Mouse (Mus musculus): ENCODE data around the gene Tapbpl.
A peak's percentile ranks its signal among the peaks of the same experiment; 100 is the strongest.
"Not testable (repeated sequence)": the region's sequence is repeated elsewhere in the genome, so short reads cannot be mapped to it uniquely, and the experiment has no call there.

Gene Tapbpl

DNA sequence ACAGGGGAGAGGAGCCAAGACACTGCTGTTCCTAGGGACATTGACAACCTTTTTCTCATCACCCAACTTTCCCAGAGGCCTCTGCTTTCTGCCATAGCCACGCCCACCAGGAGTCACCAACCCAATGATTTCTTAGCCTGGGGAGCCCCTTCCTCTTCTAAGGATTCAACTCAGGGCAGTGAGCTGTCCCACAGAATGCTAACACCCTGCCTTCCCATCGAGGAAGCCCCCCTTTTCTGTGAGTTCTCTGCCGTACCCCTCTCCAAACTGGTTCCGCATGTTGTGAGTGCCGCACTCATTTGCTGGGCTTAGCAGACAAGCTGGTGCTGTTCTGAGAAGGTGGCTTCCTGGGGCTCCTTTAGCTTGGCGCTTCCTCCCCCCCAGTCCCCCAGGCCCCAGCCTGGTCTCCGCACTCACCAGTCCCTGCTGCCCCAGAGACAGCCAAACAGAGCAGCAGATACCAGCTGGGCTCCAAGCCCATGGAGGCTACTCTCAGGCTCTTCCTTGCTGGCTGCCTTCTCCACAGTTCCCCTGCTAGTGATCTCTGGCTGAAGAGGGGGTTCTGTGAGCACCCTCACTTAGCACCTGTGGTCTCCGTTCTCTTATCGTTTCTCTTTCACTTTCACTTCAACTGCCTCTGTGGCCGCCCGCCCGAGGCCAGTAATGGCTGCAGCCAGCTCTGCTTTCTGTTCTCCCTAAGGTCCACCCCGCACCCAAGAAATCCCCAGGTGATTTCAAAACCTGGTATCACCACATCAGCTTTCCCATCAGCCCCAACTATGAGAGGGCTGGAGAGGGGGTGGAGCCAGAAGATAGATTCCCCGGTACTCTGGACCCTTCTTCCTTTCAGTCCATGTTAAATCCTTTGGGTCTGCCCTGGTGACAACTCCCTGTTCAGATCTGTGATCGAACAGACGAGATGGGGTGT is at the start of gene Tapbpl:
Tapbpl (minus strand) TSS at position 744 of the 928 bp plus-strand sequence.
- DNase-seq (ENCODE audit: low spot score in 2 of 2) = peak in 1 of 2 experiments; percentile 55

DNA sequence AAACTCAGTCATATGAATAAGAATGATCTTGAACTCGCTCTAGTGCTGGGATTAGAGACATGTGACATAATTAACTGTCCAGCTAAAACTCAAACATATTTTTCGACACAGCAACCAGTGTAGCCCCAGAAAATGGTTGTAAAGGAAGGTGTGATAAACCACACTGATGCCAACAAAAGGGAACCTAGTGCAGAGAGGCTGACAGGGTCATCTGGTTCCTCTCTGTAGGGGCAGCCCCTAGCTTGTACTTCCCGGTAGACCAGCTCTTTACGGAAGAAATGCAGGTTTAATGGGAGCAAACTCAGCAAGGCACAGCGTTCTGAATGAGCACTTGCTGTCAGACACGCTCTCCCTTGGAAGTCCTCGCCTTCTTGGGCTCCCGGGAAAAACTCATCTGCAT is 48.1 kb upstream of the Tapbpl start:
- DNase-seq (ENCODE audit: low spot score in 2 of 2) = no peak

DNA sequence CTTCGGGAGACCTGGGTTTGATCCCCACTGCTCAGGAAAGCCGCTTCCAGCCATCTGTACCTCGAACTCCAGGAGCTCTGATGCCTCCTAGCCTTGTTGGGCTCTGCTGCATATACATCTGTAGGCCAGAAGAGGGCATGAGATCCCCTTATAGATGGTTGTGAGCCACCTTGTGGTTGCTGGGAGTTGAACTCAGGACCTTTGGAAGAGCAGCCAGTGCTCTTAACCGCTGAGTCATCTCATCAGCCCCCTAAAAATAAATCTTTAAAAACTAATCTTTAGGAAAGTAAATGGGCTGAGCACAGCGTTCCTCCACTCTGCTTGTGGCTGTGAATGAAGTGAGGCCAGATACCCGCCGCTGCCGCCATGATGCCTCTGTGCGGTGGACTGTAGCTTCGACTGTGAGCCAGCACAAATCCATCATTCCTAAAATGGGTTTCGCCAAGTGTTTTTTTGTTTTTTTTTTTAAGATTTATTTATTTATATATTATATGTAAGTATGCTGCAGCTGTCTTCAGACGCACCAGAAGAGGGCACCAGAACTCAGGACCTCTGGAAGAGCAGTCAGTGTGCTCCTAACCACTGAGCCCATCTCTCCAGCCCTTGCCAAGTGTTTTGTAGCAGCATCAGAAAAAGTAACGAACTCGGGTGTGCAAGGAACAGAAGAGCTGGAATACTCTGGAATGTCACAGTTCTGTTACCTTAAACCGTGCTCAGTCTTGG is 43.3 kb upstream of the Tapbpl start:
- no peak for DNase-seq (ENCODE audit: low spot score in 2 of 2)

DNA sequence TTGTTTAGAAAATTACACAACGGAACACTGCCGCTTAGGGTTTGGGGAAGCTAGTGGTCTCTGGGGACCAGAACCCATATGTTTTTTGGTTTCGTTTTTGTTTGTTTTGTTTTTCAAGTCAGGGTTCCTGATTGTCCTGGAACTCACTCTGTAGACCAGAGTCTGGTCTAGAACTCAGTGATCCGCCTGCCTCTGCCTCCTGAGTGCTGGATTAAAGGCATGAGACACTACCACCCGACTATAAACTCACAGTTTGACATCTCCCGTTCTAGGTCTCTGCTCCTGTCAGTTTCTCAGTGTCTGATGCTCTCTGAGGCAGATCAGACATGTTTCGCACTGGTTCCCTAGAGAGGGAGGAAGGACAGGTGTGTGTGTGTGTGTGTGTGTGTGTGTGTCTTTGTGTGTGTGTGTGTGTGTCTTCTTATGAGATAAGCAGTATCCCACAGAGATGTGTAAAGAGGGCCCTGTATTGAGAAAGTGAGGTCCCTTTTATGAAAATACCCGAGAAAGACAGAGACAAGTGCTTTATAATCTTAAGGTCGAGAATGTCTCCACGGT is 40.6 kb upstream of the Tapbpl start:
- DNase-seq (ENCODE audit: low spot score in 2 of 2) = no peak

DNA sequence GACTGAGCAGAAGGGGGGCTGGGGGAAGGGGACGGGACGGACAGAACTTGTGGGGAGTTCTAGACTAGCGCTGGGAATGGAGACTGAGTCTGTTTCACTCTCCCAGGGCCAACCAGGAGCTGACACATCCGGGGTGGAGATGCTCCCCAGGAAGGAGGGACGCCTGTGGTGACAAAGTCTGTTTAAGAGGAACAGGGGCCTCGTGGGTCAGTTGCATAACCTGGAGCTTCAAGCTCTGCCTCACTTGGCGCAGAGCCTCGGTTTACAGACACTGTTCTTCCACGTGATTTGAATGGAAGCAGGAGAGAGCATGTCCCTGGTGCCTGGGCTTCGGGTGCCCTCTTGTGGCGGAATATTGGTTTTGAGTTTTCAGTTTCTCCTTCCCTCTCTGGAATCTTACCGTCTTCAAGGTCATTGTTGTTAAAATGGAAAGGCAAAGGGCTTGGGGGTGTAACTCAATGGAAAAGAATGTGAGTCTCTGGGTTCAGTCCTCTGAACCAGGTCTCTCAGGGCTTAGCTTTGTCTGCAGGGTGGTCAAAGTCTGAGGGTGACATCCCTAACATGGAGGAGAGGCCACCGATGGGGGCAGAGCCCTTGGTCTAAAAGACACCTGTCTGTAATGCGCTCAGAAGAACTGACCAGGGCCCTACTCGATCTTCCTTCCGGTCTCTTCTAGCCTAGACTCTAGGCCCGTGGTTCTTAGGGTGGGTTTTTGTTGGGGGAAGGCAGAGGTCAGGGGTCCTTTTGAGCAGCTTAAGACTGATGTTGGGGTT is 40.0 kb upstream of the Tapbpl start:
- peak; percentile 59 to 76 for DNase-seq (ENCODE audit: low spot score in 2 of 2)

DNA sequence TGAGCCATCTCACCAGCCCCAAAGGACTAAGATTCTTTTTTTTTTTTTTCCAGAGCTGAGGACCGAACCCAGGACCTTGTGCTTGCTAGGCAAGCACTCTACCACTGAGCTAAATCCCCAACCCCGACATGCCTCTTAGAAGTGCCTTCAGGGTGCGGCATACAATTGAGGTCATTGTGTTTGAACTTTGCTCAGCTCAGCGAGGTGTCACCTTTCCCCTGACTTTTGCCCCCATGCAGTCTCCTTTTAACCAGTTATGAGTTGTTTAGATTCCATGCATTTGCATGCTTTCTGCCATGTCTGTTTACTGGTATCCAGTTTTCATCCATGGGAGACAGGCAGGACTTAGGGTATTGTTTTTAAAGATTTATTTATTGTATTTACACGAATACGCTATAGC is 37.1 kb upstream of the Tapbpl start:
- DNase-seq (ENCODE audit: low spot score in 2 of 2) = no peak

DNA sequence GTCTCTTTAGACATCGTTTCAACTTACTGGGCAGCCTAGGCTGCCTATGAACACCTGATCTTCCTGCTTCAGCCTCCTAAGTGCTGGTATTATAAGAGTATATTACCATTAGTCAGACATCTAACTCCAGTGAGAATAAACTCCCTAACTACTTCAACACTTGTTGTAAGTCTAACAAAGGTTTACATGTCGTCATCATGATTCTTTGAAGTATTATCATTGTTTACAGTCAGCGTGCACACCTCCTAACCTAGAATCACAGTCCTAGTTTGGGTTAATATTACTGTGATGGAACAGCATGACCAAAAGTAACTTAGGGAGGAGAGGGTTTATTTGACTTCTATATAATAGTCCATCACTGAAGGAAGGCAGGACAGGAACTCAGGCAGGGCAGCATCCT is 35.8 kb upstream of the Tapbpl start:
- DNase-seq (ENCODE audit: low spot score in 2 of 2) = no peak

DNA sequence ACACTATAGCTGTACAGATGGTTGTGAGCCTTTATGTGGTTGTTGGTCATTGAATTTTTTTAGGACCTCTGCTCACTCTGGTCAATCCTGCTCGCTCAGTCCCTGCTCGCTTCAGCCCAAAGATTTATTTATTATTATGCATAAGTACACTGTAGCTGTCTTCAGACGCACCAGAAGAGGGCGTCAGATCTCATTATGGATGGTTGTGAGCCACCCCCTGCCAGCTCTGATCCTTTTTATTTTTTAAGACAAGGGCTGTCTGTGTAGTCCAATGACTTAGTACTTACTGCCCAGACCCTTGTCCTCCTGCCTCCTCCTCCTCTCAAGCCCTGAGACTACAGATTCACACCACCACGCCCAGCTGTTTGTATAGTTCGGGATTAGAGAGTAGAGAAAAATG is 34.9 kb upstream of the Tapbpl start:
- DNase-seq (ENCODE audit: low spot score in 2 of 2) = not testable (repeated sequence)

DNA sequence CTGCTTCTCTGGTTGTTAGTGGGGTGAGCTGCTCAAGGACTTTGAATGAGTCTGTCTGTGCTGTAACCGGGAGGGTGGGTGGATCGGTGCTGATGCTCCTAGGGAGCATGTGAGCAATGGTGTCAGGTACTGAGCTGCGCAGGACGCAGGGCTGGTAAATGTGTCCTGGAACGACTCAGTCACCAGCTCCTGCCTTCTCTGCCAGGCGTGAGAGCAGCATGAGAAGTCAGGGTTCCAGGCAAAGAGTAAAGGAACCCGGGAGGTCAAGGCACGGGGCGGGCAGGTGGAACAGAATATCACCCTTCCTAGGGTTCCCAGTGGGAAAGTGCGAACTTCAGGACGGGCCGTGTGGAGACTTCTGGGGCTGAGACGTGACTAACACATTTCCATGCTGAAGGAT is 34.4 kb upstream of the Tapbpl start:
- DNase-seq (ENCODE audit: low spot score in 2 of 2) = no peak

DNA sequence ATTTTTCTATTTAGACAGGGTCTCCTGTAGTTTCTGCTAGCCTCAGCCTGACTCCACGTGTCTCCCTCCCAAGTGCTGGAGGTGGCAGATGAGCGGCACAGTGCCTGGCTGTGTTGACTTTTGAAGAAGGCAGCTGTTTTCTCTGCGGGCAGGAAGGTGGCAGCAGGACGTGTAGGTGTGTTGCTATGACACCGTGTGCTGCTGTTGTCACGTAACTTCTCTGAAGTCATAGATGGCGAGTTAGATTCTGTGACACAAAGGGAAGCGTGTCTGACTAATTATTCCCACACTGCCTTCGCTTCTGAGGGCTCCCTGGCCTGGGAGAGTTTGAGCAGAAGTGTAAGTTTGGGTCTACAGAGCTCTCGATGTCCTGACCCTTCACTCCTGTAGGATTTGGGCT is 33.6 kb upstream of the Tapbpl start:
- no peak for DNase-seq (ENCODE audit: low spot score in 2 of 2)

DNA sequence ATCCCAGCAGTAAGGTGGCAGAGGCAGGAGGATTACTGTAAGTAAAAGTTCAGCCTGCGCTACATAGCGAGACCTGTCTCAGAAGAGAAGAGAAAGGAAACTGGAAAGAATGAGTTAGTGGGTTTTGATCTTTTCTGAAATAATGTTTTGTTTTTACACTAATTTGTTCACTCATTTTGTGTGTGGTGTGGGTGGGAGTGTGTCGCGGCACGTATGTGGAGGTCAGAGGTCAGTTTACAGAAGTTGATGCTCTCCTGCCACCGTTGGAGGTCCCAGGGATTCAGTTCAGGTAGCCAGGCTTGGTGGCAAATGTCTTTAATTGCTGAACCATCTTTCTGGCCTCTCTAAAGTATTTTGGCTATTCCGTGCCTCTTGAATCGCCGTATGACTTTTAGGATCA is 32.6 kb upstream of the Tapbpl start:
- DNase-seq (ENCODE audit: low spot score in 2 of 2) = no peak

DNA sequence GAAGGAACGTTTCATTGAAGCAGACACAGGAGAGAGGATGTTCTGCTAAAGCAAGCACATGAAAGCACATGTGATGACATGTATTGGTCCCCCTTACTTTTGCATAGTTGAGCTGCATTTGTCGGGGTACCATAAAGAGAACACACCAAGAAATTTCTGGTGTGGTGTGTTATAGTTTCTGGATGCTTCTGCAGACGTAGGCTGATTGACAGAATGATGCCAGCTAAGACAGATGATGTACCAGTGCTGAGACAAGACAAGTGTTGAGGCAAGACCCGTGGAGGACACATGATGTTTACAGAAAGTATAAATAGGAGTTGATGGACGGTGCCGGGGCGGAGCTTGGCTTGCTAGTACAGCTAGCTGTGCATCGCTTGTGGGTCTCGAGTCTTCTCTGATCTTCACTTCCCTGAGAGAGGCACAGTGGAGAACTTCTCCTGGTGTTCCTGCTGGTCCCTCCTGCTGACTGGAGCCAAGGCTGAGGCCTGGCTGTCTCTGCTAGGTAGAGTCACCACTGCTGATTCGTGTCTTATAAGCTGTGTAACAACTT is 28.4 kb upstream of the Tapbpl start:
- no peak for DNase-seq (ENCODE audit: low spot score in 2 of 2)

DNA sequence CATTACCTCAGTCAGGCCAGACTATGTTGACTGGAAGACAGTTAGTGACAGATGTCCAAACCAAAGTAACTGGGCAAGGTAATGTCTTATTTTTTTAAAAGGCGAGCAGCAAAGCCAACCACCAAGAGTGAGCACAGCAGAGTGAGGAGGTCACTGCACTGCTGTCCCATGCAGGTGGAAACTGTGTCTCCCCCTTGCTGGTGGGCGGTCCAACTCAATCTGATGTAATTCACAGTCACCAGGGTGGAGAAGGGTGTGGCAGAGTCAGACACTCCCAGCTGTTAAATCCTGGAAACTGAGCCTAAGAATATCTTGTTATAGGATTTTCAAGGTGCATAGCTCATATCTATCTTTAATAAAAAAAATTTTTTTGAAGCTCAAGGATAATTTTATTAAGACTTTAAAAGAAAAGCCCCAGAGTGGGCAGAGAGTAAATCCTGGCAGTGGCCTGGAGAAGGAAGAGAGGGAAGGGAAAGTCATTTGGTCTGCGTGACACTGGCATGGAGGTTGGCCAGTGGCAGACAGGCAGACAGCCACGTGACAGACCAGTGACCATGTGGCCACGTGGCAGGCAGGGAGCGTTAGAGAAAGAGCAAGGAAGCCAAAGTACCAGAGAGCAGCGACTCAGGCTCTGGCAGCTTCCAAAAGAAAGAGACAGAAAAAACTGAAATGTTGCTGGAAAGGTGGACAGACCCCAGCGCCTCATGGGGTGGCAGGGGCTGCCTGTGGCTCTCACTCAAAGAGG is 24.7 kb upstream of the Tapbpl start:
- DNase-seq (ENCODE audit: low spot score in 2 of 2) = no peak

DNA sequence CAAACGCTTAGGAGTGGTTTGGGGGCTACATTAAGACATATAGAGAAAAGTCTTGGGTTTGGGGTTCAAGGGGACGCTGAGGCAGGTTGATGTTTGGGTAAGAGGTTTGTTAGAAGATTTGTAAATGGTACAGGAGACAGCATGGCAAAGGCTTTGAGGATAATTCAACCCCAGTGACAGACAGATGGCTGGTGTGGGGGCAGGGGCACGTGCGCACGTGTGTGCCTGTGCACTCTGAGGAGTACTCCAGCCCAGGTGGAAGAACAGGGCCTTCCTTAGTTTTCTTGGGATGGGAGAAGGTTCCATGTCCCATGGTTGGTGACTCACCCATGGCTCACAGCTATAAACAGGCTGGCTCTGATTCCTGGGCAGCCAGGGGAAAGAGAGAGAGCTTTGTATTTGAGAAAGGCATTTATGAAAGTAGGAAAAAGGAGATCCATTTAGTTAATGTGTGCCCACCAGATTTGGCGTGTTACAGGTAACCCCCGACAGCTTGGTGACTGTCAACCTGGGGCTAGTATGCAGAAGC is 23.9 kb upstream of the Tapbpl start:
- no peak for DNase-seq (ENCODE audit: low spot score in 2 of 2)

DNA sequence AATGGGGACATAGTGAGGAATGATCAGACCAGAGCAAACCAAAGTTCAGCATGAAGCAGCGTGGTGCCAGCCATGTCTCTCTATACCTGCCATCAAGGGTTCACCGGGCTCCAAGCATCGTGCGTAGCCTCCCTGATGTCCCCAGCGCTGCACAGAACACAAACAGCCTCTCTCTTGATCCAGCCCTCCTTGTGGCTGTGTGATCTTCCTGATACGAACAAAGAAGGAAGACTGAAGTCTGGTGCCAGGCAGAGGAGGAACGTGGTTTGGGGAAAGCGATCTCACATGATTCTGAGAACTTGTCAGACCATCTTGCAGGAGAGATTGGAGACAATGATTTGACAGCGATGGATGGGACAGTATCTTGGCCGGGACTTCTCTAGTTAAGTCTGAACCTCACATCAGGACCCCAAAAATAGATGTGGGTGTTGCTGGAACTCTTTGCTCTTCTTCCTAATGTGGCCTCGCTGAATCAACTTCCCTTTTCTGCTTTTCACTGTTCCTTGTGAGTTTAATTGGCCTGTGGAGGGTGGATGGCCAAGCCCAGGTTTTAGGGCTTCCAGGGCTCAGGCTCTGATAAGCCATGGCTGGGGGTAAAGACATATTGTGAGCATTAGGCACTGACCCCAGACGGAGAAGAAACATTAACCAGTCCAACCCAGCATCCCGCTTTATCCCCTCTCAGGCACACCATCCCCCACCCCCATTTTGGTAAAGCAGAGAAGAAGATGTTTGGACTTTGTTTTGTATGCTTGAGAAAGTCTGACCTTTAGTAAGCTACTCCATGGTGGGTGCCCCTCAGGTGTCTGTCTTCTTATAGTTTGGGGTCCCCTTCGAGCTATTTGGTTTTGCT is 22.4 kb upstream of the Tapbpl start:
- no peak for DNase-seq (ENCODE audit: low spot score in 2 of 2)

DNA sequence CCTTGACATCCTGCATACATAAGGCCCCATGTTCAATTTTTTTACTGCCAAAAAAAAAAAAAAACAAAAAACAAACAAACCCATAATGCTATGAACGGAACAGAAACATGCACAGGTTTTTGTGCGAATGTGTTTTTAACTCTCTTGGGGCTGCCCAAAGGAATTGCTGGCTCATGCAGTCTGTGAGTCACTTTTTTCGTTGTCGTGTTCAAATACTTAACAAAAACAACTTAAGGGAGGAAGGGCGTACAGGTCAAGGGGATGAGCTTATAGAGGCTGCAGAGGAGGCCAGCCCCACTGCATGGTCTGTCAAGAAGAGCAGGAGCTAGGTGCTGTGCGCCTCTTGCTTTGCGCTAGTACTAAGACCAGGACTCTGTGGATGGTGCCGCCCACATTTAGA is 21.1 kb upstream of the Tapbpl start:
- DNase-seq (ENCODE audit: low spot score in 2 of 2) = no peak

DNA sequence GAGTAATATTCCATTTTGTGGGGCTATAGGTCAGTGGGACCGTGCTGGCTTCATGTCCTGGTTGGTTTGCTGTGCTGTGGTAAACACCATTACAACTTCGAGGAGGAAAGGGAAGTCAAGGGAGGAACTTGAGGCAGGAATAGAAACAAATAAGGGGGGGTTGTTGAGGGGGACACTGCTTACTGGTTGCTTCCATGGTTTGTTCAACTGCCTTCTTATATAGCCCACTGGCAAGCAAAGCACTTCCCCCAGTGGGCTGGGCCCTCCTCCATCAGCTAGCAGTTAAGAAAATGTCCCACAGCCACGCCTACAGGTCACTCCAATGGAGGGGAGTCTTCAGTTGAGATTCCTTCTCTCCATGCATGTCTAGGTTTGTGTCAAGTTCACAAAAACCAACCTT is 20.6 kb upstream of the Tapbpl start:
- DNase-seq (ENCODE audit: low spot score in 2 of 2) = no peak

DNA sequence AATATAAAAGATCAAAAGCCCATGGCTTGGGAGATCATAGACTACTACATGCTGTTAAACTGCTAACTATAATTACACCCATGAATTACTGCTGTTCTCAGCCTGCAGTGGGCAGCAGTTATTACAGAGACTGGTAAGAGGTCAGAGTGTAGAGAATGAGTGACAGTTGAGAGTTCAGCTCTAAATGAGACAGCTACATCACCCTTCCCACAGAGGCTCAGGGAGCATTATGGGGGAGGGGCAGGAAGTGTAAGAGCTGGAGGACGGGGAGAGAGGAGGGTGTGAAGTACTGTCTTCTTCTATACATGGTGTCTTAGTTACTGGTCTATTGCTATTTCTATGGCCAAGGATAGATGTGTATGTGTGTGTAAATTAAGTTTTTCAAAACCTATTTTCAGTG is 12.9 kb upstream of the Tapbpl start:
- DNase-seq (ENCODE audit: low spot score in 2 of 2) = no peak

DNA sequence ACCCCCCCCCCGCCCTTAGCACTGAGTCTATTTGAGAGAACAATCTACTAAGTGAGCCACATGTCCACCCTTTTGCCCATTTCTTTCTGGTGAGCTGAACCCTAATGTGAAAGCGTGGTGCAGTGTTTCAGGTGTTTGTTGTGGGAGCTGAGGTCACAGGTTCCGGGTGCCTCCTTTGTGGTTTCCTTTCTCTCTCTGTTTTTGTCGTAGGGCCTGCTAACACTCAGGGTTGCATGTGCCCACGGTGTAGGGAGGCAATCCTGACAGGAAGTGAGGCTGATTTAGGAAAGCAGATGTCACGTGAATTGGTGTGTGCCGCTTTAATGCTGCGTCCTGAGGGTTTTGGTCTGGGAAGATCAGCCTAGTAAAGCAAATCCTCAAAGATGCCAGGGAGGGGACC is 9.9 kb upstream of the Tapbpl start:
- no peak for DNase-seq (ENCODE audit: low spot score in 2 of 2)

DNA sequence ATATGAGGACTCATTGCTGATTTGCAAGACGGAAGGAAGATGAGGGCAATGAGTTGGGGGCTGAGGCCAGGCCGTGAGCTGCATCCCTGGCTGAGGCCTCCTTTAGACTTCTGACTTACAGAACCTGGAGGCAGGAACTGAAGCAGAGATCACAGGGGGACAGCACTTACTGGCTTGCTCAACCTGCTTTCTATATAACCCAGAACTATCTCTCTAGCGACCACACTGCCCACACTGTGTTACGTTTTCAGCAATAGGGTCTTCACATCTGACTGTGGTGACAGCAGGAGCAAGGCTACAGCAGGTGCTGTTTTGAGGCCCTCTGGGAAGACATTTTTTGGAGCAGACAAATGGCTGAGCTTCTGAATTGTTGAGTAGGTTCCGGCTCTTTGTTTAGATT is 9.0 kb upstream of the Tapbpl start:
- no peak for DNase-seq (ENCODE audit: low spot score in 2 of 2)
